Mouse (Mus musculus): ENCODE data around the gene Hist1h2bf. TPM values are rescaled to one million over a fixed set of nuclear protein-coding genes. Genes with fewer than 3 reads are reported as not detected.
"Not testable (repeated sequence)": the region's sequence is repeated elsewhere in the genome, so short reads cannot be mapped to it uniquely, and the experiment has no call there.

Gene Hist1h2bf
- polyA plus RNA-seq, 1 experiment from 2014 or later = 5.4 TPM

DNA sequence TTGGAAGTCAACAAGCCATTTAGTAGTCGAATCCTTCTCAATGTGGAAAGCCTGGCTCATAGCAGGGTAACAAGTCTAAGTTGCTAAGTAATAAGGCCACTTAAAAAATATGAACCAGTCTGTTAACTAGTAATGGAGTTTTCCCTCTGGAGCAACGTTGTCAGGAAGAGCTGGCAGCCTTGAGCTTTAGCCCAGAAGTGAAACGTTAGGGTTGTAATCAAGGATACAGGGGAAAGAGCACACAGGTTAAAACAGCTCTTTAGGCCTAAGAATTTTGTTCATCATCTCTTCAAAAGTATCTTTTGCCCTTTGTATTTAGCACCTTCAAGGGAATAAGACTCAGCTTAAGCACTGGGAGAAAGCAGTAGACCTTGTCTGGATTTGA, 23.2 kb downstream of the Hist1h2bf start:
- Histone ChIP-seq H3K4me2 (ENCODE audit: low read depth, severe bottlenecking) (peak overlapping the region; percentile 57), H3K4me3 (ENCODE audit: low read depth, low read length) (peak overlapping the region; percentile 37), H3K4me1 (ENCODE audit: control insufficient read depth, insufficient read depth, low read length) (0 out of 2 replicates have a peak, but pooled peaks cover 2% of the 10 kb centered on the region), H3K9me3 (ENCODE audit: control insufficient read depth, low read length) (no peaks in the 10 kb centered on the region), H3K36me3 (ENCODE audit: control insufficient read depth, insufficient read depth, low read length) (no peaks in the 10 kb centered on the region), H3K27me3 (ENCODE audit: control insufficient read depth, insufficient read depth, low read length) (no peaks in the 10 kb centered on the region), H3K27ac (replicated peaks; ENCODE audit: low read depth, low read length) (peak overlapping the region; percentile 97), H3K9ac (ENCODE audit: low read length) (peak overlapping the region; percentile 67)
- WGBS = 5% methylated on average over 3 of the region's 3 CpGs
- peak; percentile 51 for DNase-seq (ENCODE audit: low spot score)
- no peak for ATAC-seq (ENCODE audit: insufficient number of reproducible peaks, low FRiP score, low TSS enrichment, low read depth)

DNA sequence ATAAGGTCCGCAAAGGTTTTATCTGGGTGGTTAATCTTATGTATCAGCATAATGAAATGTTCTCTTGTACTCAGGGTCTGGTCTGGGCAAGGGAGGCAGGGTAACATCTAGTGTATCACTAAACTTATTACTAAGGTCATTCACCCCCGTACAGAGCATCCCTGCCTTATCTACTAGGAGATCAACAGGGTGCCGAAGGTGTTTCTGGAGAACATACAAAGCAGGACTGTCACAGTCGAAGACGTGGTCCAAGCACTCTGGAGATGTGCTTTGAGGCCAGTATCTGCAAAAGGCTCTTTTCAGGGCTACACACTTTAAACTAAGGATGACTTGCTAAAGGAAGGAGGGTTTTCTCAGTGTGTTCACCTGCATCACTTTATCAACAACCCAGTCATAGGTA, 27.3 kb downstream of the Hist1h2bf start:
- Histone ChIP-seq H3K9ac (ENCODE audit: low read length) (no peak overlapping the region), H3K4me3 (ENCODE audit: low read depth, low read length) (no peak overlapping the region), H3K27me3 (ENCODE audit: control insufficient read depth, insufficient read depth, low read length) (no peaks in the 10 kb centered on the region), H3K27ac (replicated peaks; ENCODE audit: low read depth, low read length) (0 out of 2 replicates have a peak overlapping the region, but pooled peaks have one; percentile 42), H3K4me2 (ENCODE audit: low read depth, severe bottlenecking) (no peak overlapping the region), H3K36me3 (ENCODE audit: control insufficient read depth, insufficient read depth, low read length) (no peaks in the 10 kb centered on the region), H3K9me3 (ENCODE audit: control insufficient read depth, low read length) (no peaks in the 10 kb centered on the region), H3K4me1 (ENCODE audit: control insufficient read depth, insufficient read depth, low read length) (no peaks in the 10 kb centered on the region)
- WGBS = 74% methylated on average over 5 of the region's 5 CpGs
- ATAC-seq (ENCODE audit: insufficient number of reproducible peaks, low FRiP score, low TSS enrichment, low read depth) = no peak
- DNase-seq (ENCODE audit: low spot score) = peak; percentile 20

DNA sequence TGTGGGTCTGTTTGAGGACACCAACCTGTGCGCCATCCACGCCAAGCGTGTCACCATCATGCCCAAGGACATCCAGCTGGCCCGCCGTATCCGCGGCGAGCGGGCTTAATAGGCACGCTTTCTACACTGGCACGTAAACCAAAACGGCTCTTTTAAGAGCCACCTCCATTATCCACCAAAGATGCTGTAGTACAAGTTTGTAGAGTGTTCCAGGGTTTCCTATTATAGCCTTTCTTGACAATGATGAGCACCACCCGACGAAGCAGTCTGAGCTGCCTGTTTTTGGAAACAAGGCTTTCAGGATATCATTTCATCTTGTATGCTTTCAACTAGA, 29.2 kb downstream of the Hist1h2bf start:
- H3K27me3 ChIP-seq (ENCODE audit: control insufficient read depth, insufficient read depth, low read length); H3K4me2 ChIP-seq (ENCODE audit: low read depth, severe bottlenecking); ATAC-seq (ENCODE audit: insufficient number of reproducible peaks, low FRiP score, low TSS enrichment, low read depth); H3K36me3 ChIP-seq (ENCODE audit: control insufficient read depth, insufficient read depth, low read length); H3K4me1 ChIP-seq (ENCODE audit: control insufficient read depth, insufficient read depth, low read length); H3K9me3 ChIP-seq (ENCODE audit: control insufficient read depth, low read length): not testable (repeated sequence)
- Histone ChIP-seq H3K4me3 (ENCODE audit: low read depth, low read length) (peak overlapping the region; percentile 36), H3K9ac (ENCODE audit: low read length) (peak overlapping the region; percentile 60; the same call in 1 of the 2 replicates), H3K27ac (replicated peaks; ENCODE audit: low read depth, low read length) (peak overlapping the region; percentile 77; the same call in 1 of the 2 replicates)
- DNase-seq (ENCODE audit: low spot score) = peak; percentile 48
- whole genome bisulfite sequencing = 0% methylated on average over 11 of the region's 14 CpGs

DNA sequence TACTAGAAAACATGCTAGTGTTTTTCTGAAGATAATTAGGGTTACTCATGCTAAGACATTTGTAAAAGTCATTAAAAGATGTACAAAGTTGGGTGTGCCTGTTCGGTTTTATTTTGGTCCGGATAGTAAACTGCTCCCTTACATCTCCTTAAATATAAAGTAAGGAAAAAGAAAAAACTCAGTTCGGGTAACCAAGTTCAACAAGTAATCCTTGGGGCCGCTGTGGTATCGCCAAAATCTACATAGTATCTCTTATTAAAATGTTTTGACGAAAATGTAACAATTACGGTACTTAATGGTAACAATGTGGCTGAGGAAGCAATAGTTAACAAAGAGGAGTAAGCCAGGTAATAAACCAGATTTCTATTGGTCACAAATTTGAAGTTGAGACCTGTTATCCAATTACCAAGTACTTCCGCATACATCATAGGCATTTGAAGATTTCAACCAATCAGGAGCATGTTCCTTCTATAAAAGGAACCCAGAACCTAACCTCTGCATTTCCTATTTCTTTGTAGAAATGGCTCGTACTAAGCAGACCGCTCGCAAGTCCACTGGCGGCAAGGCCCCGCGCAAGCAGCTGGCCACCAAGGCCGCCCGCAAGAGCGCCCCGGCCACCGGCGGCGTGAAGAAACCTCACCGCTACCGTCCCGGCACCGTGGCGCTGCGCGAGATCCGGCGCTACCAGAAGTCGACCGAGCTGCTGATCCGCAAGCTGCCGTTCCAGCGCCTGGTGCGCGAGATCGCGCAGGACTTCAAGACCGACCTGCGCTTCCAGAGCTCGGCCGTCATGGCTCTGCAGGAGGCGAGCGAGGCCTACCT, 29.8 kb downstream of the Hist1h2bf start, which contains the start of gene Hist1h3f:
Gene Hist1h3f, plus strand, starts transcription at position 88 of the 822 bp plus-strand sequence.
- H3K4me2 ChIP-seq (ENCODE audit: low read depth, severe bottlenecking) = peak within 1 kb of the TSS; percentile 77
- H3K4me3 ChIP-seq (ENCODE audit: low read depth, low read length) = peak within 1 kb of the TSS; percentile 41
- no peaks in the 10 kb centered on the region for H3K9me3 ChIP-seq (ENCODE audit: control insufficient read depth, low read length)
- peak within 1 kb of the TSS; percentile 69 for H3K9ac ChIP-seq (ENCODE audit: low read length)
- peak within 1 kb of the TSS; percentile 95 for H3K27ac ChIP-seq (replicated peaks; ENCODE audit: low read depth, low read length)
- under 1% methylated on average over 30 of the region's 45 CpGs for whole genome bisulfite sequencing
- H3K27me3 ChIP-seq (ENCODE audit: control insufficient read depth, insufficient read depth, low read length) = no peaks in the 10 kb centered on the region
- no peaks in the 10 kb centered on the region for H3K4me1 ChIP-seq (ENCODE audit: control insufficient read depth, insufficient read depth, low read length)
- DNase-seq (ENCODE audit: low spot score) (peak; percentile 70), ATAC-seq (ENCODE audit: insufficient number of reproducible peaks, low FRiP score, low TSS enrichment, low read depth) (peak; percentile 91)
- no peaks in the 10 kb centered on the region for H3K36me3 ChIP-seq (ENCODE audit: control insufficient read depth, insufficient read depth, low read length)

DNA sequence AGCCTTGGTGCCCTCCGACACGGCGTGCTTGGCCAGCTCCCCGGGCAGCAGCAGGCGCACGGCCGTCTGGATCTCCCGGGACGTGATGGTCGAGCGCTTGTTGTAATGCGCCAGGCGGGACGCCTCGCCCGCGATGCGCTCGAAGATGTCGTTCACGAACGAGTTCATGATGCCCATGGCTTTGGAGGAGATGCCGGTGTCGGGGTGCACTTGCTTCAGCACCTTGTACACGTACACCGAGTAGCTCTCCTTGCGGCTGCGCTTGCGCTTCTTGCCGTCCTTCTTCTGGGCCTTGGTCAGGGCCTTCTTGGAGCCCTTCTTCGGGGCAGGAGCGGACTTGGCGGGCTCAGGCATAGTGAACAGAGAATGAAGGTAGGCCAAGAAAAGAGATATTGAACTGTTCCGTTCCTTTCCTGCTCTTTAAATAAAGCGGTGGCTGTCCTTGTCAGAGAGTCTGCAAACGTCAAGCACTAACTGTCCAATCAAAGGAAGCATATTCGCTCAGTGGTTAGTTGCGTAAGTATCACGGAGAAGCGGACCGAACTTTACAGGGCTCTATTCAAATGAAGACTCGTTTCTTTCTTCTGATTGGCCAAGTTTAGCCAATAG, 30.9 kb downstream of the Hist1h2bf start, which contains the start of gene Hist1h2bh:
Gene Hist1h2bh, minus strand, starts transcription at position 394 of the 609 bp plus-strand sequence.
- peak; percentile 78 for DNase-seq (ENCODE audit: low spot score)
- not testable (repeated sequence) for H3K36me3 ChIP-seq (ENCODE audit: control insufficient read depth, insufficient read depth, low read length); H3K27me3 ChIP-seq (ENCODE audit: control insufficient read depth, insufficient read depth, low read length); H3K4me1 ChIP-seq (ENCODE audit: control insufficient read depth, insufficient read depth, low read length); H3K9me3 ChIP-seq (ENCODE audit: control insufficient read depth, low read length)
- Histone ChIP-seq H3K4me2 (ENCODE audit: low read depth, severe bottlenecking) (peak within 1 kb of the TSS; percentile 77), H3K9ac (ENCODE audit: low read length) (peak within 1 kb of the TSS; percentile 69), H3K4me3 (ENCODE audit: low read depth, low read length) (peak within 1 kb of the TSS; percentile 41), H3K27ac (replicated peaks; ENCODE audit: low read depth, low read length) (peak within 1 kb of the TSS; percentile 95)
- WGBS = 0% methylated on average over 36 of the region's 42 CpGs
- ATAC-seq (ENCODE audit: insufficient number of reproducible peaks, low FRiP score, low TSS enrichment, low read depth) = peak; percentile 95

DNA sequence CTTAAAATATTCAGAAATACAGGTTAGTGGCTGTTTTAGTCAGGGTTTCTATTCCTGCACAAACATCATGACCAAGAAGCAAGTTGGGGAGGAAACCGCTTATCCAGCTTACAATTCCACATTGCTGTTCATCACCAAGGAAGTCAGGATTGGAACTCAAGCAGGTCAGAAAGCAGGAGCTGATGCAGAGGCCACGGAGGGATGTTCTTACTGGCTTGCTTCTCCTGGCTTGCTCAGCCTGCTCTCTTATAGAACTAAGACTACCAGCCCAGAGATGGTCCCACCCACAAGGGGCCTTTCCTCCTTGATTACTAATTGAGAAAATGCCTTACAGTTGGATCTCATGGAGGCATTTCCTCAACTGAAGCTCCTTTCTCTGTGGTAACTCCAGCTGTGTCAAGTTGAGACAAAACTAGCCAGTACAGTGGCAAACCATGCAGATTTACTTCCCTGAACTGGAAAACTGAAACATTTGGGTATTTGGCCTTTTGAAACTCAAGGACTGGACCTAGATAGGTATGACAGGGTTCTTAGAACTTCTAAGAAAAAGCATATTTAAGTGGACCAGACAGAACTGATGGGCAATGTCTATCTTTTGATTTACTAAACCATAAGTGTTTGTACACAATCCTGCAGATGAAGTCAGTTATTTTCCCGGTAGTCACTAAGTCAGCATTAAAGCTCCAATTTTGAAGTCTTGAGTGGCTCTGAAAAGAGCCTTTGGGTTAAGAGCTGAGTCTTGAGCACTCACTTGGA, 31.6 kb downstream of the Hist1h2bf start:
- Histone ChIP-seq H3K4me3 (ENCODE audit: low read depth, low read length) (peak overlapping the region; percentile 41), H3K27ac (replicated peaks; ENCODE audit: low read depth, low read length) (peak overlapping the region; percentile 91), H3K9ac (ENCODE audit: low read length) (peak overlapping the region; percentile 69), H3K4me2 (ENCODE audit: low read depth, severe bottlenecking) (peak overlapping the region; percentile 77)
- not testable (repeated sequence) for H3K9me3 ChIP-seq (ENCODE audit: control insufficient read depth, low read length); H3K36me3 ChIP-seq (ENCODE audit: control insufficient read depth, insufficient read depth, low read length); ATAC-seq (ENCODE audit: insufficient number of reproducible peaks, low FRiP score, low TSS enrichment, low read depth); DNase-seq (ENCODE audit: low spot score); H3K4me1 ChIP-seq (ENCODE audit: control insufficient read depth, insufficient read depth, low read length); H3K27me3 ChIP-seq (ENCODE audit: control insufficient read depth, insufficient read depth, low read length)
- 6% methylated on average over 3 of the region's 3 CpGs for WGBS

DNA sequence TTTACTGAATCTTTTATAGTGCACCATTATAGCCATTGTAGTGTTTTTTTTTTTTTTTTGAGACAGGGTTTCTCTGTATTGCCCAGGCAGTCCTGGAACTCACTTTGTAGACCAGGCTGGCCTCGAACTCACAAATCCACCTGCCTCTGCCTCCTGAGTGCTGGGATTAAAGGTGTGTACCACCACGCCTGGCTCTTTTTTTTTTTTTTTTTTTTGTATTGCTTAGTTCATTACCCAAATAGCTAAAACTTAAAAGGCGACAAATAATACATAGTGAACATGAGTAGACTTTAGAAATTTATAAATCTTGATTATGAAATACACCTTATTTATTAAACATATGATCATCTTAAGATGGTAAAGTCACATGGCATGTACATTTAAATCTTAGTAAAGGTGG, 32.5 kb downstream of the Hist1h2bf start:
- no peak overlapping the region for H3K27ac ChIP-seq (replicated peaks; ENCODE audit: low read depth, low read length)
- H3K9ac ChIP-seq (ENCODE audit: low read length) = no peak overlapping the region
- H3K27me3 ChIP-seq (ENCODE audit: control insufficient read depth, insufficient read depth, low read length) = no peaks in the 10 kb centered on the region
- no peak overlapping the region for H3K4me3 ChIP-seq (ENCODE audit: low read depth, low read length)
- no peak overlapping the region for H3K4me2 ChIP-seq (ENCODE audit: low read depth, severe bottlenecking)
- no peak for ATAC-seq (ENCODE audit: insufficient number of reproducible peaks, low FRiP score, low TSS enrichment, low read depth)
- H3K4me1 ChIP-seq (ENCODE audit: control insufficient read depth, insufficient read depth, low read length) = peaks cover 5% of the 10 kb centered on the region
- DNase-seq (ENCODE audit: low spot score) = no peak
- 90% methylated on average over 3 of the region's 3 CpGs for WGBS
- no peaks in the 10 kb centered on the region for H3K36me3 ChIP-seq (ENCODE audit: control insufficient read depth, insufficient read depth, low read length)
- H3K9me3 ChIP-seq (ENCODE audit: control insufficient read depth, low read length) = no peaks in the 10 kb centered on the region

DNA sequence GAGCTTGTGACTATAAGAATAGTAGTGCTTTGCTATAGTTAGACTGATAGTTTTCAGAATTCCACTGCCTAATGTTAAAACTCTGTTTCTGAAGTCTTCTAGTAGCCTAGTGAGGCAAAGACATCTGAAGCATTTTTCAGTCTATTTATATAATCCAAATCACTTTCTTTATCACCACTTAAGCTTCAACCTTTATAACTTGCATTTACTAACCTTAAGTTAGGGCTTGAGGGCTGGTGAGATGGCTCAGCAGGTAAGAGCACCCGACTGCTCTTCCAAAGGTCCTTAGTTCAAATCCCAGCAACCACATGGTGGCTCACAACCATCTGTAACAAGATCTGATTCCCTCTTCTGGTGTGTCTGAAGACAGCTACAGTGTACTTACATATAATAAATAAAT, 34.2 kb downstream of the Hist1h2bf start:
- H3K9ac ChIP-seq (ENCODE audit: low read length); ATAC-seq (ENCODE audit: insufficient number of reproducible peaks, low FRiP score, low TSS enrichment, low read depth); H3K27me3 ChIP-seq (ENCODE audit: control insufficient read depth, insufficient read depth, low read length); H3K4me3 ChIP-seq (ENCODE audit: low read depth, low read length); H3K4me1 ChIP-seq (ENCODE audit: control insufficient read depth, insufficient read depth, low read length); H3K9me3 ChIP-seq (ENCODE audit: control insufficient read depth, low read length); DNase-seq (ENCODE audit: low spot score); H3K36me3 ChIP-seq (ENCODE audit: control insufficient read depth, insufficient read depth, low read length); H3K4me2 ChIP-seq (ENCODE audit: low read depth, severe bottlenecking); H3K27ac ChIP-seq (replicated peaks; ENCODE audit: low read depth, low read length): not testable (repeated sequence)
- WGBS = 70% methylated on average over 1 of the region's 1 CpGs
